Mouse (Mus musculus): ENCODE results near the gene Edem3.

DNA sequence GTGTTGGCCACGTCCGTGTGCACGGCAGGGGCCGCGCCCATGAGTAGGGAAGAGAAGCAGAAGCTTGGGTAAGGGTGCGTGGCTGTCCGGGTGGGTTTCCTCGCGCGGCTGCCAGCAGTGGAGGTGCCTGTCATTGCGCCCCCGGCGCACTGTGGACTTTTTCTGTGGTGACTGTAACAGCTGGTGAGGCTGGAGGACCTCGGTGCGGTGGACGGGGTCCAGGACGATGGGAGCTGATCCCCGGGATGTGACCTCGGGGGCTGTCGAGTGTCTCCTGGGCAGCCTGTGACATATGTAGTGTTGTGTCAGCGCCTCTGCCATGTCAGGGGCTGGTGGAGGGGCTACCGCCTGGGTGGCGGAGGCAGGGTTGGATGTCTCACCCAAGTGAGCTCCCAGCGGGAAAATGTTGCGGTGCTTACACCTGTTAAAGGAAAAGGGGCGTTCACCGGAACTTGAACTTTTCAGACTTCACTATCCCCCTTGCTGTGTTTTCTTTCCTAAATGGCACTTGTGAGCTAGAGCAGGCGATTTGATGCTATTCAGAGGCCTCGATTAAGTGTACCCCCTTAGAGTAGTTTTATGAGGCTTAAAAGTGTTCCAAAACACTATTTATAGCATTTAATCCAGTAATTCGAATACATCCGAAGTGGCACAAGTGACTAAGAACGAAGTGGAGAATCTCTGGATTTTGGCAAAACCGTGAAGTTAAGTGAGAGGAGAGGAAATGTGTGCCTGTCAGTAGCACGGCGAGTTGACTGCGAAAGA lies 671 bp downstream of the Edem3 start:
- TF ChIP-seq POLR2A (IDR thresholded peaks at IDR 0.05; ENCODE audit: low read depth, low read length) (no peak), CTCF (IDR thresholded peaks at IDR 0.05; ENCODE audit: extremely low read depth, insufficient read depth, insufficient read length, insufficient replicate concordance) (no peak)
